Mouse (Mus musculus): ENCODE results near the gene Nucb1. TPM values are rescaled to one million over a fixed set of nuclear protein-coding genes. Genes with fewer than 3 reads are reported as not detected.

The Nucb1 gene
- polyA plus RNA-seq (2015; fragmentation: Nextera tagmentation; extraction: Ambion mirVana): 163 and 205 TPM in 2 replicates

GRCm38 (mm10) chr7:45509912-45510787, at the start of gene Nucb1:
TSS of gene Nucb1 (minus strand) at chr7:45510406.

GRCm38 (mm10) chr7:45554744-45555143, 44.5 kb upstream of the Nucb1 start, which contains the start of gene Hsd17b14:
TSS of gene Hsd17b14 (plus strand) at chr7:45554893.

GRCm38 (mm10) chr7:45525809-45526473, 15.7 kb upstream of the Nucb1 start, which contains the start of the genes Ppp1r15a and Plekha4:
TSS of gene Ppp1r15a (minus strand) at chr7:45526268.
TSS of gene Plekha4 (plus strand) at chr7:45526330.

GRCm38 (mm10) chr7:45488293-45489204, 21.7 kb downstream of the Nucb1 start, which contains the start of gene Dhdh:
TSS of gene Dhdh (minus strand) at chr7:45488805.

GRCm38 (mm10) chr7:45486761-45487415, 23.3 kb downstream of the Nucb1 start, which contains the start of gene Gm45808:
TSS of gene Gm45808 (minus strand) at chr7:45486811.

GRCm38 (mm10) chr7:45481374-45481927, 28.8 kb downstream of the Nucb1 start, which contains the start of gene Tulp2:
TSS of gene Tulp2 (plus strand) at chr7:45481877.

GRCm38 (mm10) chr7:45466283-45467089, 43.7 kb downstream of the Nucb1 start, which contains the start of gene Bax:
TSS of gene Bax (minus strand) at chr7:45466898.

GRCm38 (mm10) chr7:45459564-45460140, 50.6 kb downstream of the Nucb1 start, which contains the start of gene Ftl1:
TSS of gene Ftl1 (minus strand) at chr7:45459884.

Small RNA genes lying within 50 kb of the gene (microRNA-seq; reads per million reads assigned to microRNA genes)
- gene Gm22133 (ENCODE audit: borderline replicate concordance, insufficient number of aligned reads): not detected

Other genes with a start within 250 kb of the Nucb1 start
- gene Slc6a21, start 232.9 kb downstream of the Nucb1 start, polyA plus RNA-seq (2015; fragmentation: Nextera tagmentation; extraction: Ambion mirVana): not detected in 2 replicates
- 12.4 and 14.0 TPM in 2 replicates for gene Trpm4, start 176.6 kb downstream of the Nucb1 start, polyA plus RNA-seq (2015; fragmentation: Nextera tagmentation; extraction: Ambion mirVana)
- gene Hrc, start 175.1 kb downstream of the Nucb1 start, polyA plus RNA-seq (2015; fragmentation: Nextera tagmentation; extraction: Ambion mirVana): 0.54 and 1.4 TPM in 2 replicates
- 2.6 and 3.3 TPM in 2 replicates for gene Ppfia3, start 143.4 kb downstream of the Nucb1 start, polyA plus RNA-seq (2015; fragmentation: Nextera tagmentation; extraction: Ambion mirVana)
- gene Lin7b, start 139.8 kb downstream of the Nucb1 start, polyA plus RNA-seq (2015; fragmentation: Nextera tagmentation; extraction: Ambion mirVana): 3.1 and 3.2 TPM in 2 replicates
- gene Snrnp70, start 114.7 kb downstream of the Nucb1 start, polyA plus RNA-seq (2015; fragmentation: Nextera tagmentation; extraction: Ambion mirVana): 67.6 and 113 TPM in 2 replicates
- 0.06 and 0.09 TPM in 2 replicates for gene Kcna7, start 104.8 kb downstream of the Nucb1 start, polyA plus RNA-seq (2015; fragmentation: Nextera tagmentation; extraction: Ambion mirVana)
- gene Ntf5, start 96.7 kb downstream of the Nucb1 start, polyA plus RNA-seq (2015; fragmentation: Nextera tagmentation; extraction: Ambion mirVana): 0.44 and 0.46 TPM in 2 replicates
- gene Lhb, start 89.6 kb downstream of the Nucb1 start, polyA plus RNA-seq (2015; fragmentation: Nextera tagmentation; extraction: Ambion mirVana): not detected in 2 replicates
- 7.8 and 11.6 TPM in 2 replicates for gene Gys1, start 75.6 kb downstream of the Nucb1 start, polyA plus RNA-seq (2015; fragmentation: Nextera tagmentation; extraction: Ambion mirVana)
- 45.5 and 60.2 TPM in 2 replicates for gene Ruvbl2, start 72.3 kb downstream of the Nucb1 start, polyA plus RNA-seq (2015; fragmentation: Nextera tagmentation; extraction: Ambion mirVana)
- 4,437 and 5,089 TPM in 2 replicates for gene Ftl1, start 50.5 kb downstream of the Nucb1 start, polyA plus RNA-seq (2015; fragmentation: Nextera tagmentation; extraction: Ambion mirVana)
- 172 and 189 TPM in 2 replicates for gene Bax, start 43.5 kb downstream of the Nucb1 start, polyA plus RNA-seq (2015; fragmentation: Nextera tagmentation; extraction: Ambion mirVana)
- 0.33 and 0.91 TPM in 2 replicates for gene Tulp2, start 28.5 kb downstream of the Nucb1 start, polyA plus RNA-seq (2015; fragmentation: Nextera tagmentation; extraction: Ambion mirVana)
- gene Gm45808, start 23.6 kb downstream of the Nucb1 start, polyA plus RNA-seq (2015; fragmentation: Nextera tagmentation; extraction: Ambion mirVana): 0.35 and 0.77 TPM in 2 replicates
- gene Dhdh, start 21.6 kb downstream of the Nucb1 start, polyA plus RNA-seq (2015; fragmentation: Nextera tagmentation; extraction: Ambion mirVana): 9.9 and 22.7 TPM in 2 replicates
- 25.5 and 32.7 TPM in 2 replicates for gene Ppp1r15a, start 15.9 kb upstream of the Nucb1 start, polyA plus RNA-seq (2015; fragmentation: Nextera tagmentation; extraction: Ambion mirVana)
- 8.4 and 12.0 TPM in 2 replicates for gene Plekha4, start 15.9 kb upstream of the Nucb1 start, polyA plus RNA-seq (2015; fragmentation: Nextera tagmentation; extraction: Ambion mirVana)
- gene Hsd17b14, start 44.5 kb upstream of the Nucb1 start, polyA plus RNA-seq (2015; fragmentation: Nextera tagmentation; extraction: Ambion mirVana): 1.1 and 3.2 TPM in 2 replicates
- 58.9 and 92.5 TPM in 2 replicates for gene Bcat2, start 59.7 kb upstream of the Nucb1 start, polyA plus RNA-seq (2015; fragmentation: Nextera tagmentation; extraction: Ambion mirVana)
- 0.57 and 1.8 TPM in 2 replicates for gene Fgf21, start 105.1 kb upstream of the Nucb1 start, polyA plus RNA-seq (2015; fragmentation: Nextera tagmentation; extraction: Ambion mirVana)
- gene Fut1, start 106.9 kb upstream of the Nucb1 start, polyA plus RNA-seq (2015; fragmentation: Nextera tagmentation; extraction: Ambion mirVana): 0.17 TPM in 1 of 2 replicates, not detected in the other
- gene Izumo1, start 111.4 kb upstream of the Nucb1 start, polyA plus RNA-seq (2015; fragmentation: Nextera tagmentation; extraction: Ambion mirVana): 0.21 and 0.27 TPM in 2 replicates
- 7.4 and 12.5 TPM in 2 replicates for gene Rasip1, start 117.1 kb upstream of the Nucb1 start, polyA plus RNA-seq (2015; fragmentation: Nextera tagmentation; extraction: Ambion mirVana)
- gene Mamstr, start 129.6 kb upstream of the Nucb1 start, polyA plus RNA-seq (2015; fragmentation: Nextera tagmentation; extraction: Ambion mirVana): 5.8 and 7.0 TPM in 2 replicates
- 0.12 and 0.36 TPM in 2 replicates for gene Fut2, start 156.0 kb upstream of the Nucb1 start, polyA plus RNA-seq (2015; fragmentation: Nextera tagmentation; extraction: Ambion mirVana)
- 0.25 TPM in 1 of 2 replicates, not detected in the other for gene Ntn5, start 173.6 kb upstream of the Nucb1 start, polyA plus RNA-seq (2015; fragmentation: Nextera tagmentation; extraction: Ambion mirVana)
- 0.14 and 0.33 TPM in 2 replicates for gene Sec1, start 184.0 kb upstream of the Nucb1 start, polyA plus RNA-seq (2015; fragmentation: Nextera tagmentation; extraction: Ambion mirVana)
- 8.4 and 17.6 TPM in 2 replicates for gene Car11, start 189.4 kb upstream of the Nucb1 start, polyA plus RNA-seq (2015; fragmentation: Nextera tagmentation; extraction: Ambion mirVana)
- gene Dbp, start 194.7 kb upstream of the Nucb1 start, polyA plus RNA-seq (2015; fragmentation: Nextera tagmentation; extraction: Ambion mirVana): 40.4 and 69.7 TPM in 2 replicates
- 795 and 838 TPM in 2 replicates for gene Rpl18, start 205.1 kb upstream of the Nucb1 start, polyA plus RNA-seq (2015; fragmentation: Nextera tagmentation; extraction: Ambion mirVana)
- 13.2 and 16.9 TPM in 2 replicates for gene Sphk2, start 207.6 kb upstream of the Nucb1 start, polyA plus RNA-seq (2015; fragmentation: Nextera tagmentation; extraction: Ambion mirVana)
- gene Fam83e, start 210.8 kb upstream of the Nucb1 start, polyA plus RNA-seq (2015; fragmentation: Nextera tagmentation; extraction: Ambion mirVana): 0.14 and 0.47 TPM in 2 replicates
- not detected in 2 replicates for gene Spaca4, start 215.4 kb upstream of the Nucb1 start, polyA plus RNA-seq (2015; fragmentation: Nextera tagmentation; extraction: Ambion mirVana)